Mouse (Mus musculus) bone marrow, adult 2 months (tissue): ENCODE data around the gene Slc44a3.

Experiments
- CTCF ChIP-seq: fragments of 200-500 bp; IDR thresholded peaks from 2 replicates; pipeline ENCODE4 v1.5.1; 2011; ENCODE audit warnings: low read length, control low read depth; ENCODE audit not compliant: control insufficient read depth, insufficient read depth
- POLR2A ChIP-seq: fragments of 200-500 bp; IDR thresholded peaks from 2 replicates; pipeline ENCODE4 v1.6.1; 2011; ENCODE audit warnings: low read depth, mild to moderate bottlenecking, control low read depth, low read length, borderline replicate concordance; ENCODE audit not compliant: control insufficient read depth

DNA sequence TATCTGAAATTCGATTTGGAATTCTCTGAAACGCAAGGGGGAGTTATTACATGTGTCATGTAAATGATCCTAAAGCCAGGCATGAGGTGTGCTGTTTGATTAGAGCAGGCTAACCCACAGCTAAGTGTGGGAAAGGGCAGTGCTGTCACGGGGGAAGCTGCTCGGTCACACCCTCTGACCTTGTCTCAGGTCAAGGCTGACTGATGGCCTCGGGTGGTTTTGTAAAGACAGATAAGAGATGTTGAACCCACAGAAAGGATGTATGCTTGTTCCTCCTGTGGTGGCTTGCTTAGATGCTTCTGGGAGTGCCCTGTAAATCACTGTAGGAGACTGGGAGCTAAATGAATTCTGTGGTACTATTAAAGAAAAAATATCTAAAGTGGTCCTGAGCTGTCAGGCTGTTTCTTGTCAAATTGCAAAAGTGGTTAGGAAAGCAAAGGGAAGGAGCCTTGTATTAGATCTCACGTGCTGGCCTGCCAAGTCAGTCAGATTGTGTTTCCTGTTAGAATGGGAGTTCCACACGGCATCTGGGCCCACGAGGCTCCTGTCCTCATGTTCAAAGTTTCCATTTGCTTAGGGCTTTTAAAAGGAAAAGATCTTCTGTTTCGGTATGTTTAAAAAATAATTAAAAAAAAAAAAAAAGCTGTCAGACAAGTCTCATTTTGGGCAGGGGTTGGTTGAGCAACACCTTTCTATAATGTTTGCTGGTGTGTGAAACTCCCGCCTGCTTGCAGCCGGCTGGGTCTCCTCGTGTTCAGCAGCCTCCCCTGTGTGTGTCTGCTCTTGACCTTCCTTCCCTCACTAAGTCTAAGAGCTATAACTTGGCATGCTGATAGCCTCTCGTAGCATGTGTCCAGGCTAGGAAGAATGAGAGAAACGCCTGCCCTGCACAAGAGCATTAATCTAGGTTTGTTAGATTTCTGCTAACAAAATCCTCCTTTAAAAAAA is 73.4 kb downstream of the Slc44a3 start:
- no peak for TF ChIP-seq CTCF
- no peak for TF ChIP-seq POLR2A
